Mouse (Mus musculus): Measurements from ENCODE around the gene Ablim2. TPM values are rescaled to one million over a fixed set of nuclear protein-coding genes. Genes with fewer than 3 reads are reported as not detected.

Gene Ablim2
- polyA plus RNA-seq, 1 experiment from 2014 or later: 2.7 TPM

GRCm38 (mm10) chr5:35822721-35823120 is 65.0 kb downstream of the Ablim2 start:
- Histone ChIP-seq H3K36me3 (no peaks in the 10 kb centered on the region), H3K9me3 (no peaks in the 10 kb centered on the region), H3K4me3 (no peak overlapping the region), H3K9ac (no peak overlapping the region), H3K4me1 (no peaks in the 10 kb centered on the region), H3K4me2 (no peak overlapping the region), H3K27me3 (no peaks in the 10 kb centered on the region), H3K27ac (no peak overlapping the region)
- 78% methylated on average over 5 of the region's 5 CpGs for WGBS
- no peak for ATAC-seq (ENCODE audit: insufficient number of reproducible peaks, low FRiP score, low TSS enrichment, low read depth)

GRCm38 (mm10) chr5:35826465-35826864 is 68.8 kb downstream of the Ablim2 start:
- 69% methylated on average over 5 of the region's 5 CpGs for WGBS
- ATAC-seq (ENCODE audit: insufficient number of reproducible peaks, low FRiP score, low TSS enrichment, low read depth): no peak
- H3K9me3 ChIP-seq: no peaks in the 10 kb centered on the region
- no peak overlapping the region for H3K9ac ChIP-seq
- H3K4me2 ChIP-seq: no peak overlapping the region
- no peak overlapping the region for H3K27ac ChIP-seq
- no peak overlapping the region for H3K4me3 ChIP-seq
- H3K36me3 ChIP-seq: no peaks in the 10 kb centered on the region
- no peaks in the 10 kb centered on the region for H3K27me3 ChIP-seq
- no peaks in the 10 kb centered on the region for H3K4me1 ChIP-seq

- ATAC-seq (ENCODE audit: insufficient number of reproducible peaks, low FRiP score, low TSS enrichment, low read depth): no peak
- no peaks in the 10 kb centered on the region for H3K9me3 ChIP-seq
- H3K27me3 ChIP-seq: no peaks in the 10 kb centered on the region
- no peaks in the 10 kb centered on the region for H3K4me1 ChIP-seq
- H3K4me3 ChIP-seq: no peak overlapping the region
- H3K9ac ChIP-seq: no peak overlapping the region
- no peak overlapping the region for H3K4me2 ChIP-seq
- no peak overlapping the region for H3K27ac ChIP-seq
- whole genome bisulfite sequencing: 58% methylated on average over 14 of the region's 14 CpGs
- H3K36me3 ChIP-seq: no peaks in the 10 kb centered on the region
Observed at GRCm38 (mm10) chr5:35827075-35827474, 69.4 kb downstream of the Ablim2 start.

- Histone ChIP-seq H3K9me3 (no peaks in the 10 kb centered on the region), H3K9ac (no peak overlapping the region), H3K27ac (no peak overlapping the region), H3K36me3 (no peaks in the 10 kb centered on the region), H3K4me2 (no peak overlapping the region), H3K4me3 (no peak overlapping the region), H3K27me3 (no peaks in the 10 kb centered on the region), H3K4me1 (no peaks in the 10 kb centered on the region)
- no peak for ATAC-seq (ENCODE audit: insufficient number of reproducible peaks, low FRiP score, low TSS enrichment, low read depth)
- 83% methylated on average over 5 of the region's 5 CpGs for WGBS
Observed at GRCm38 (mm10) chr5:35827856-35828255, 70.2 kb downstream of the Ablim2 start.

- no peaks in the 10 kb centered on the region for H3K27me3 ChIP-seq
- no peak overlapping the region for H3K9ac ChIP-seq
- H3K36me3 ChIP-seq: no peaks in the 10 kb centered on the region
- WGBS: 79% methylated on average over 3 of the region's 3 CpGs
- no peaks in the 10 kb centered on the region for H3K9me3 ChIP-seq
- H3K4me2 ChIP-seq: no peak overlapping the region
- no peak for ATAC-seq (ENCODE audit: insufficient number of reproducible peaks, low FRiP score, low TSS enrichment, low read depth)
- no peak overlapping the region for H3K27ac ChIP-seq
- no peak overlapping the region for H3K4me3 ChIP-seq
- H3K4me1 ChIP-seq: no peaks in the 10 kb centered on the region
Observed at GRCm38 (mm10) chr5:35830101-35830500, 72.4 kb downstream of the Ablim2 start.

GRCm38 (mm10) chr5:35833881-35834280 is 76.2 kb downstream of the Ablim2 start:
- no peak overlapping the region for H3K27ac ChIP-seq
- no peak for ATAC-seq (ENCODE audit: insufficient number of reproducible peaks, low FRiP score, low TSS enrichment, low read depth)

GRCm38 (mm10) chr5:35836992-35837391 is 79.3 kb downstream of the Ablim2 start:
- Histone ChIP-seq H3K9me3 (no peaks in the 10 kb centered on the region), H3K27me3 (no peaks in the 10 kb centered on the region), H3K4me1 (no peaks in the 10 kb centered on the region), H3K9ac (no peak overlapping the region), H3K27ac (no peak overlapping the region), H3K4me2 (no peak overlapping the region), H3K36me3 (no peaks in the 10 kb centered on the region), H3K4me3 (no peak overlapping the region)
- 92% methylated on average over 15 of the region's 15 CpGs for WGBS
- ATAC-seq (ENCODE audit: insufficient number of reproducible peaks, low FRiP score, low TSS enrichment, low read depth): no peak

More at GRCm38 (mm10) chr5:35833881-35834280, 76.2 kb downstream of the Ablim2 start:
- no peaks in the 10 kb centered on the region for H3K36me3 ChIP-seq
- H3K9ac ChIP-seq: no peak overlapping the region
- H3K27me3 ChIP-seq: no peaks in the 10 kb centered on the region
- 76% methylated on average over 4 of the region's 4 CpGs for WGBS
- H3K4me3 ChIP-seq: no peak overlapping the region
- no peaks in the 10 kb centered on the region for H3K4me1 ChIP-seq
- H3K4me2 ChIP-seq: no peak overlapping the region
- no peaks in the 10 kb centered on the region for H3K9me3 ChIP-seq

GRCm38 (mm10) chr5:35839262-35839661 is 81.6 kb downstream of the Ablim2 start:
- Histone ChIP-seq H3K27ac (no peak overlapping the region), H3K36me3 (no peaks in the 10 kb centered on the region), H3K4me2 (no peak overlapping the region), H3K4me3 (no peak overlapping the region), H3K9ac (no peak overlapping the region), H3K27me3 (no peaks in the 10 kb centered on the region), H3K9me3 (no peaks in the 10 kb centered on the region), H3K4me1 (no peaks in the 10 kb centered on the region)
- 49% methylated on average over 2 of the region's 2 CpGs for WGBS
- ATAC-seq (ENCODE audit: insufficient number of reproducible peaks, low FRiP score, low TSS enrichment, low read depth): no peak

- no peaks in the 10 kb centered on the region for H3K36me3 ChIP-seq
- H3K9ac ChIP-seq: no peak overlapping the region
- no peaks in the 10 kb centered on the region for H3K27me3 ChIP-seq
- ATAC-seq (ENCODE audit: insufficient number of reproducible peaks, low FRiP score, low TSS enrichment, low read depth): no peak
- 59% methylated on average over 5 of the region's 5 CpGs for WGBS
- no peak overlapping the region for H3K27ac ChIP-seq
- no peaks in the 10 kb centered on the region for H3K4me1 ChIP-seq
- H3K4me2 ChIP-seq: no peak overlapping the region
- no peaks in the 10 kb centered on the region for H3K9me3 ChIP-seq
- H3K4me3 ChIP-seq: no peak overlapping the region
Observed at GRCm38 (mm10) chr5:35851485-35851884, 93.8 kb downstream of the Ablim2 start.

GRCm38 (mm10) chr5:35853463-35853862 is 95.8 kb downstream of the Ablim2 start:
- no peak for ATAC-seq (ENCODE audit: insufficient number of reproducible peaks, low FRiP score, low TSS enrichment, low read depth)

GRCm38 (mm10) chr5:35856245-35856644 is 98.6 kb downstream of the Ablim2 start:
- Histone ChIP-seq H3K4me3 (no peak overlapping the region), H3K9me3 (no peaks in the 10 kb centered on the region), H3K4me2 (no peak overlapping the region), H3K27me3 (0 out of 2 replicates have a peak, but pooled peaks cover 2% of the 10 kb centered on the region), H3K27ac (no peak overlapping the region), H3K9ac (no peak overlapping the region), H3K4me1 (no peaks in the 10 kb centered on the region), H3K36me3 (no peaks in the 10 kb centered on the region)
- 42% methylated on average over 3 of the region's 3 CpGs for WGBS
- no peak for ATAC-seq (ENCODE audit: insufficient number of reproducible peaks, low FRiP score, low TSS enrichment, low read depth)

More at GRCm38 (mm10) chr5:35853463-35853862, 95.8 kb downstream of the Ablim2 start:
- H3K27ac ChIP-seq: no peak overlapping the region
- WGBS: 91% methylated on average over 4 of the region's 4 CpGs
- no peak overlapping the region for H3K9ac ChIP-seq
- H3K4me1 ChIP-seq: no peaks in the 10 kb centered on the region
- no peak overlapping the region for H3K4me2 ChIP-seq
- no peaks in the 10 kb centered on the region for H3K27me3 ChIP-seq
- no peak overlapping the region for H3K4me3 ChIP-seq
- no peaks in the 10 kb centered on the region for H3K9me3 ChIP-seq
- H3K36me3 ChIP-seq: no peaks in the 10 kb centered on the region

GRCm38 (mm10) chr5:35858069-35858468 is 100.4 kb downstream of the Ablim2 start:
- H3K9me3 ChIP-seq: no peaks in the 10 kb centered on the region
- no peaks in the 10 kb centered on the region for H3K36me3 ChIP-seq
- no peak for ATAC-seq (ENCODE audit: insufficient number of reproducible peaks, low FRiP score, low TSS enrichment, low read depth)
- H3K9ac ChIP-seq: no peak overlapping the region
- H3K27ac ChIP-seq: no peak overlapping the region
- H3K4me1 ChIP-seq: no peaks in the 10 kb centered on the region
- no peak overlapping the region for H3K4me2 ChIP-seq
- 24% methylated on average over 6 of the region's 6 CpGs for WGBS
- 0 out of 2 replicates have a peak, but pooled peaks cover 2% of the 10 kb centered on the region for H3K27me3 ChIP-seq
- H3K4me3 ChIP-seq: no peak overlapping the region

- no peak for ATAC-seq (ENCODE audit: insufficient number of reproducible peaks, low FRiP score, low TSS enrichment, low read depth)
Observed at GRCm38 (mm10) chr5:35861456-35861855, 103.8 kb downstream of the Ablim2 start.

More at GRCm38 (mm10) chr5:35861456-35861855, 103.8 kb downstream of the Ablim2 start:
- H3K9me3 ChIP-seq: no peaks in the 10 kb centered on the region
- no peak overlapping the region for H3K9ac ChIP-seq
- H3K4me3 ChIP-seq: no peak overlapping the region
- 0 out of 2 replicates have a peak, but pooled peaks cover 2% of the 10 kb centered on the region for H3K27me3 ChIP-seq
- no peaks in the 10 kb centered on the region for H3K36me3 ChIP-seq
- WGBS: 93% methylated on average over 2 of the region's 2 CpGs
- H3K4me2 ChIP-seq: no peak overlapping the region
- H3K27ac ChIP-seq: no peak overlapping the region
- no peaks in the 10 kb centered on the region for H3K4me1 ChIP-seq

All from limb, embryonic 15.5 days (tissue).